Mouse (Mus musculus): ENCODE measurements at regions not wholly inside any gene's neighbourhood (a gene's known extent, or its start where the extent isn't known, plus 50 kb on each side); places are given as distances from the start of the nearest gene placed in this dataset.

GRCm38 (mm10) chr2:170280733-170281132 is 132.8 kb upstream of the Zfp217 start:
- TF ChIP-seq CTCF (IDR thresholded peaks at IDR 0.05; ENCODE audit: insufficient read depth, low read depth, low read length) (0 out of 2 replicates have a peak, but pooled peaks have one; percentile 8), POLR2A (IDR thresholded peaks at IDR 0.05; ENCODE audit: insufficient read depth, low read depth, low read length) (no peak)
